Mouse (Mus musculus) cerebral cortex, adult 2 months (tissue): ENCODE results near the gene Ubqln1.

Experiments
- WGBS: fragments of 180-500 bp; shearing (Covaris S2); methylation state at CpG from one replicate; pipeline ENCODE4 v1.1.7; 2018; 5-methylcytosine and 5-hydroxymethylcytosine counted together

Ubqln1 gene

GRCm38 (mm10) chr13:58201343-58201742, 14.1 kb downstream of the Ubqln1 start:
- 85% methylated on average over 6 of the region's 6 CpGs for WGBS

DNA sequence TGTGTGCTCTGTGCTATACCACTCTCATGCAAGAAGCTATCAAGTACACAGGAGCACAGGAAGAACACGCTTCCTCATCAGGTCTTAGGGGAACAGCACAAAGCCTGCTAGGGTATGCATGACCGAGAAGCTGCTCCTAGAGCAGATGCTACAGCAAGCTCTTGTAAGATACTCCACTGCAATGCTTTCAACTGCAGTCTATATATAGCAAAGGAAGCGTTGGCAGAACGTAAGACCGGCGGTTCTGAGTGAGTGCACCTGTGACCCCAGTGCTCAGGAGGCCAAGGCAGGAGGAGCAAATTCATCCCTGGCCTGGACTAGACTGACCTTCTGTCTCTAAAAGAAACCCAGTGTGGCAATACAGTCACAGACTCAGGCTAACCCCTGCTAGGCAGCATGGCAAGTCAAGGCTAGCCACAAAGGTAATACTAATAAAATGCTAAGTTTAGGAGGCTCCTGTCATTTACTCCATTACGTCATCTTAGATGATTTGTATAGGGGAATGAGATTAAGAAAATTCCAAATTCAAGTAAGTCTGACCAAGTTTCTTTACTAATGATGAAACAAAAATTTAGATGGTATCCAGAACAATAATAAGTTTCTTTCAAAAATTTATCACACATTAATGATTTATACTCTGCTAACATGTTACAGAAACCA, 17.3 kb downstream of the Ubqln1 start:
- WGBS = 76% methylated on average over 7 of the region's 7 CpGs

DNA sequence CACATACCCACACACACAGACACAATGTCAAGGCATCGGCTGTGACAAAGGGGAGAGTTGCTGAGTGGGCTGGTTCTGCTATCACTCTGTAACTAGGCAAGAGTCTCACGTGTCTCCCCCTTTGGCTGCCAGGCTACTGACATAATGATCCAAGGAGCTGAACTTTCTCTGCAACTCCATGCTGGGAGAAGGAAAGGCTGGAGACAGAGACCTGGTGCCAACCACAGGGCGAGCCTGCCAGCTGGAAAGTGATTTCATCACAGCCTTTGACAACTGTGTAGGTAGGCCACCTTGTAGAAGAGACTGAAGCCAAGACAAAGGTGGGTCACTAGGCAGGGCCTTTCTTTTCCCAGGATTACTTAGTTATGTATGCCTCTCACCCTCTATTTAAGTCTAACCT, 18.2 kb downstream of the Ubqln1 start:
- WGBS = 59% methylated on average over 3 of the region's 3 CpGs

DNA sequence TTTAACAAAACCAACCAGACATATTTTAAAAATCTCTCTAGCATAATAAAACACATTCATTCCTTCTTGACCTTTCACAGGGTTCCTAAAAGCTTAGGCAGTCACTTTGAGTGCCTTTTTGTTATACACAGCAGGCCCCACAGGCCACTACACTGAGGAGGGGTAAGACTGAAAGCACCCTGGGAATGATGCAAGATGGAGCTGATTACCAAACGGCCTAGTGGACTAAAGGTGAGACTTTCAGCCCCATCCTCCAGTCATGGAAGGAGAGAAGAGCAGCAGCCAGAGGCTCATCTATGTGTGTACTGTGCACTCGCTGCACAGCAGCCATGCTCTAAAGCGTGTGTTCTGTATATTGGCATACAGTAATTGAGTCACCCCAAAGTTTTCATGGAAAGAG, 20.5 kb downstream of the Ubqln1 start:
- 79% methylated on average over 3 of the region's 3 CpGs for WGBS

DNA sequence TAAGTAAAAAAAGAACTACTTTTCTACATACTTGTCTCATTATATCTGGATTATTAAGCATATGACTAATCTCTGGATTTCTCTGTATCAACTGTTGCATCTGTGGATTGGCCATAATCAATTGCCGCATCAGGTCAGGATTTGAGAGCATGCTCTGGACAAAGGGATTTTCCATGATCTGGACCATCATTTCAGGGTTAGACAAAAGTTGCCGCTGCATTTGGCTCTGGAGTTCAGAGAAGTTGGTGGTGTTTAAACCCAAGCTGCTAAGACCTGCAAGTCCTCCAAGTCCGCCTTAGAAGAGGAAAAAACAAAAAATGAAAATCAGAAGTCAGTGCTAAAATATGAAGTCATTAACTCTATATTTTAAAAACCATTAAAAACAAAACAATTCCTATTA, 22.2 kb downstream of the Ubqln1 start:
- WGBS = 97% methylated on average over 3 of the region's 3 CpGs

- 40% methylated on average over 6 of the region's 6 CpGs for WGBS
Measured at GRCm38 (mm10) chr13:58192146-58192545, 23.3 kb downstream of the Ubqln1 start.

DNA sequence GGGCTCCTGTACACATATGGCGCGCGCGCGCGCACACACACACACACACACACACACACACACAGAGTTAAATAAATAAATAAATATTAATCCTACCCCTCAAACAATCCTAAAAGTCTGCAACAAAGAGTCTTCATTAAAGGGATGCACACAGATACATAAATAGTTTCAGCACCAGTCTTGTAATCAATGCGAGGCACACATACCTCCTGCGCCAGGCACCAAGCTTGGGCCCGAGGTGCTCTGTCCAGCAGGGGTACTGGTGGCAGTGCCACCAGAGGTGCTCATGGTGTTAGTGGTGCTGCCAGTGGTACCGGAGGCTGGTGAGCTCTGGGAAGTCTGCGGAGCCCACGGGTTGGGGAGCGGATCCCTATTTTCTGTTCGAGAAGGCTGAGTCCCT, 23.9 kb downstream of the Ubqln1 start:
- 96% methylated on average over 14 of the region's 14 CpGs for WGBS

- 50% methylated on average over 5 of the region's 5 CpGs for WGBS
Measured at GRCm38 (mm10) chr13:58189473-58189872, 26.0 kb downstream of the Ubqln1 start.

DNA sequence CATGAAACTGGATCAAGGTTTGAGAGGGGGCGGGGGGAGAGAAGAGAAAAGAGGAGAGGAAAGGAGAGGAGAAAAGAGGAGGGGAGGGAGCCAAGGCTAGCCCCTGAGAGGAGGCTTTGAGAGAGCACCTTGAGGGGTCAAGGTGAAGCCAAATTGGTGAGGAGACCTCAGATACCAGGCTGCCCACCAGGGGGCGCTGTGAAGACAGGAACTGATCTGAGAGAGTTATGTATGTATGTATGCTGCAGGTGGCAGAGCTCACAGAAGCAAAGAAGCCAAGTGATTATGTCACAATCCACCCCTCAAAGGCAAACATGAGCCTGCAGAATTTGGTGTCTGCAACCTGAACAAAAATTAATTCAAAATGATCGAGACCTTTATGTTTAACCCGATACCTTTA, 27.0 kb downstream of the Ubqln1 start:
- WGBS = 49% methylated on average over 4 of the region's 4 CpGs

DNA sequence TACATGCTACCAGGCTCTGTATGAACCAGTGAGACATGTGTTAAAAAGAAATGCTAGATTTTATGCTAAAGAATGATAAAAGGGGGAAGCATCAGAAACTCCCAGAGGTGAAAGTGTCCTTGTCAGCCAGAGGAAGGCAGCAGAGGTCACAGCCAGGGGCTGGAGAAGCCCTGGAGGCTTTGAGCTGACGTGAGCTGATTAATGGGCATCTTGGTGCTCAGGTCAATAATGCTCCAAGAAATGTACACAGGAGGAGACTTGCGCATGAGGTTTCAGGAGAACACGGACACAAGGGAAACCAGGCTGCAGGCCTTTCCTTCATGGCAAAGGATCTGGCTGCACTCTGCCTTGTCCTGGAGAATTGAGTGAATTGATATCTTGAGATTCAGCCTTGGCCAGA, 27.7 kb downstream of the Ubqln1 start:
- 94% methylated on average over 3 of the region's 3 CpGs for WGBS

DNA sequence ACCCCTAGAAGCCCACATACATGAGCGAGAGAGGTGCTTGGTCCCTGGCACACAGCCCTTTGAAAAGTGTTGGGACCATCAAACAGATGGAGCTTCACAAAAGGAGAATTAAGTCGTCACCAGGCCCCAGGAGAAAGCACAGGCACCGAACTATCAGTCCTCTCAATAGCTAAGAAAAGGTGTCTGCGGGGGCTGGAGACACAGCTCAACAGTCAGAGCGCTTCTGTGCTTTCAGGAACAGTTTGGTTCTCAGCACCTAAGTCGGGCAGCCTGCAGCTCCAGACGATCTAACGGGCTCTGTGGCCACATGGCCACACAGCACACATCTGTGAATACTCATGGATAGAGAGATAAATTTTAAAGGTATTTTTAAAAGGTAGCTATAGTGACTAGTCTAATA, 29.2 kb downstream of the Ubqln1 start:
- 50% methylated on average over 8 of the region's 8 CpGs for WGBS

DNA sequence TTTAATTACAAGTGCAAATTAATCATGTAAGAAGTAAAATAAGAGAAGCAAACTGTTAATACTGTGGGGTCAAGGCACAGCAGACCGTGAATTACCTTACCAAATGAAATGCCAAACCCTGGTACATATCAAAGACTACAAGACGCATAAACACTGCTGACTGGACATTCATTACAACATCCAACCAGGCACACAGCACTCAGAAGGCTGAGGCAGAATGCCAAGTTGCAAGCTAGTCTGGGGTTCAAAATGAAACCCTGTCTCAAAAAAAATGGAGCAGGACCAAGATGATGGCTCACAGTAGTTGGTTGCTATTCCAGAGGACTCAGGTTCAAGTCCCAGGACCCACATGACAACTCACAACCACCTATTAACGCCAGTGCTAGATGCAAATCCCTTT, 31.3 kb downstream of the Ubqln1 start:
- 61% methylated on average over 3 of the region's 3 CpGs for WGBS

DNA sequence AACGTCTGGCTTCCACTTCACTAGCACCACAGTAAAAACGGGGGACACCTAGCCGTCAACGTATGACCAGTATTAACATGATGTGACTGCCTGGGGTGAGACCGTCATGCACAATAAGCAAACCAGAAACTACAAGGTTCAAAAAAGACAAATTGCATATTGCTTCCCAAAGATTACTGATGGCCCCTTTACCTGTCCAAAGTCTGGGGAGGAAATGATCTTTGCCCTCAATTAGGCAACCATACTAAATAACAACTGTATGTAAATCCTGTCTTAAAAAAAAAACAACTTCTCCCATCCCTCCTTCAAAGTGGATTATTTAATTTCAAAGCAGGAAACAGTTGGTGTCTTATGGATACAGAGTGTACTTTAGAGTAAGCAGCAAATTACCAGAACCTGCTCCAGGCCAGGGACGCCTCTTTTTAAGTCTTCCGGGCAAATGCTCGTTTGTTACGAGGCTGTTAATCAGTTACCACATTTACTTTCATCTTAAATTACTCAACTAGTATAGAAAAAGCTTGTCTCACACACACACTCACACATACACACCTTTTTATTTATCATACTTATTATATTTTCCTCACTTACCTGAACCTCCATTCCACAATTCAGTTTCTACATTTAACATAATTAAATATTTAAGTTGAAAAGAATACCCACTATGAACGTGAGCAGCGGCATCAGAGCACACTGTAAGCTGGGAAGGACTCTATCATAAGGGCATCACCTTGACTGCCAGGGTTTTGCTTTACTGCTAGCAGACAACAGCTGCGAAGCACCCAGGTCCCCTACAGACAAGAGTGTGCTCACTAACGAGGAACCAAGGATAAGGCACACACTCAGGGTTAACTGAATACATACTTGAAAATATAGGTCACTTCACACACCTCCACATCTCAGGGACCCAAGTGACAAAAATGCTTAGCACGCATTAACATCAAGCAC, 33.6 kb downstream of the Ubqln1 start:
- 89% methylated on average over 14 of the region's 14 CpGs for WGBS

- 92% methylated on average over 9 of the region's 9 CpGs for WGBS
Measured at GRCm38 (mm10) chr13:58177511-58178208, 37.8 kb downstream of the Ubqln1 start.

GRCm38 (mm10) chr13:58176105-58176504, 39.3 kb downstream of the Ubqln1 start:
- WGBS = 95% methylated on average over 3 of the region's 3 CpGs

- 95% methylated on average over 12 of the region's 12 CpGs for WGBS
Measured at GRCm38 (mm10) chr13:58163343-58163742, 52.1 kb downstream of the Ubqln1 start.

DNA sequence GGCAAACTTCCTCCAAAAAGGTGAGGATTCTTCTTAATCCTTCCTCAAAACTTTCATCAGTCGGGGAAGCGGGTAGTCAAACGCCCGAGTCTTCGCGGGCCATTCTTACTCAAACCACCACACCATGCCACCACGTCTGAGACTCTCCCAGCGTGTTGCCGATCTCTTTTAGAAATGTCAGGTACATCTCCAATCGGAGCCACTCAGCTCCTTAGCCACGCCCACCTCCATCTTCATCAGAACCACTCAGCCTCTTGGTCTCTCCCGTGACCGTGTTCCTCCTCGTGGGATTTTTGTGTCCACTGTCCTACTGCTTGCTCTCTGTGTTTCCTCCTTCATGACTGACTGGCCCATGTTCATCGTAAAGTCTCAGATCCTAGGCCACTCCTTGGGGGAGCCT, 54.7 kb downstream of the Ubqln1 start:
- 97% methylated on average over 15 of the region's 15 CpGs for WGBS

DNA sequence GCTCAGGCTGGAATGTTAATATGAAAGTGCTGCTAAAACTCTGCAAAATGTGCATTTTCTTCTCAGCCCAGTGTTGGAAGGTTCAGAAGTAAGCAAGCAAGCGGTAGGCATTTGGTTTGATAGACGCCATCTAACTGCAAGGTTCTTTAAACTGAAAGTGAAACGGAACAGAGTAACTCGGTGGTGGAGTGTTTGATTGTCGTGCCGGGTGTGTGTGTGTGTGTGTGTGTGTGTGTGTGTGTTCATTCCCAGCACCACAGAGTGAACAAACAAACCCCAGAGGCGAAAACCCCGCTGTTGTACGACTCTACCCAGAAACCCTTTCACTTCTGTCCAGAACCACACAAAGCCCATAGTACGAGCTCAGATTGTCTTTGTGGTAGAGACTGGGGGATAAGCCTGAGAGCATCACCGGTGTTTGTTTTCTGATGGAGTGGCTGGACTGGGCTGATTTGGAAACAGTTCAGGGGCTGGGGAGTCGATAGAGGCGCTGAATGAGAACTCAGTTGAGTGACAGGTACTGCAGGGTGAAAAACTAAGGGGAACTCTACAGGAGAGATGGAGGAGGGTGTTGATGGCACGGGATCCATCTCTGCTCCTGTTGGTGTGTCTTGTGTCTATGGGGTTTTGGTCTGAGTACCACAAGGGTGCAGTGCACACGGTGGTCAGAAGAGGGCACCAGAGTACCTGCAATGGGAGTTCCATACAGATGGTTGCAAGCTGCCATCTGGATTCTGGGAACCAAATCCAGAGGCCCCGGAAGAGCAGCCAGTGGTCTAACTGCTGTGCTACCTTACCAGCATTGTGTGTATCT, 57.1 kb downstream of the Ubqln1 start:
- 1% methylated on average over 16 of the region's 16 CpGs for WGBS

DNA sequence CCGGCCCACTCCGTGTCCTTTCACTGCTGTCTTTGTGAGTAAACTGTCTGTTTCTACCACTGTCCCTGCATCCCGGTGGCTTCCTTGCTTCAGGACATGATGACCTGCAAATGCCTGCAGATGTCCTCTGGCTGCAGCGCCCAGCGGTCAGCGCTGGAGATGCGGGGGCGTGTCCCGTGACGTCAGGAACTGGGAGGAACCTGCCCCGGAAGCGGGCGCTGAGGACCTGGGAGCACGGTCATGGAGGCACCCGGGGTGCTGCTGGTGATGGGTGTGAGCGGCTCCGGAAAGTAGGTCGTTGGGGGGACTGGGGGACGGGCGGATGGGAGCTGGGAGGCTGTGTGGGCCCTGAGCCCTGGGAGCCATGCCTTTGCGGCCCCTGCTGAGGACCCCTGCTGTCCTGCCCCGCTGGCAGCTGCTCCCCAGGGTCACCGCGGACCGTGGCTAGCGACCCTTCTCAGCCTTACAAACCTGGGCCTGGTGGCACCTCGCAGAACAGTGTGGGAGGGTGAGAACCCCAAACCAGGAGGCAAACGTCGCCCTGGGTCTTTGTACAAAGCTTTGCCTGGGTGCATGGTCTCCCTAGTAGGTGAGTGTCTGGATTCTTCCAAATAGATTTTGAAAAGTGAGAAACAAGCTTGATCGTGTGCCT, 57.9 kb downstream of the Ubqln1 start, which contains the start of gene Idnk:
Idnk (plus strand) TSS at position 203 of the 652 bp plus-strand sequence.
- WGBS = under 1% methylated on average over 30 of the region's 30 CpGs

DNA sequence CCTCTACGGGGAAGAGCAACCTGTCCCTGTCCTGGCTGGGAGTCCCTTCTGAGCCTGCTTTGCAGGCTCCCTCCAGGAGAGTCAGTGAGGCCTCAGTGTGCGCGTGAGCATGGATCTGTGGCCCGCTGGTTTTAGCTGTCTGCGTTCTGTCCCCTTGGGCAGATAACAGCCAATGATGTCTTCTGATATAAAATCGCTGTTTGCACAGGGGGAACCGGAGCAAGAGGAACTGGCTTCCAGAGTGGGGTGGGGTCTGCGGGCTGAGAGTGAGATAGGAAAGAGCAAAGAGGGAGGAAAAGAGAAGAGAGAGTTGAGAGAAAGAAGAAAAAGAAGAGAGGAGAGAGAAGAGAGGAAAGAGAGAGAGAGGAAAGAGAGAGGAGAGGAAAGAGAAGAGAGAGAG, 58.4 kb downstream of the Ubqln1 start:
- WGBS = 29% methylated on average over 8 of the region's 8 CpGs

GRCm38 (mm10) chr13:58156031-58156430, 59.4 kb downstream of the Ubqln1 start:
- 94% methylated on average over 2 of the region's 2 CpGs for WGBS
